Mouse (Mus musculus) splenic B cell, adult 2 months (primary cell): ENCODE measurements at regions not wholly inside any gene's neighbourhood (a gene's known extent, or its start where the extent isn't known, plus 50 kb on each side); places are given as distances from the start of the nearest gene placed in this dataset.

Experiments used
- DNase-seq: peaks from one replicate; pipeline ENCODE4 v3.0.0-alpha.2; 2011; ENCODE audit warnings: low read depth, low spot score
- H3K27me3 ChIP-seq: 2 replicates; pipeline ENCODE4 v1.6.1; 2012; ENCODE audit warnings: mild to moderate bottlenecking, low read length, moderate library complexity, mixed read lengths; ENCODE audit not compliant: control insufficient read depth, poor library complexity, insufficient read depth, severe bottlenecking
- H3K36me3 ChIP-seq: 2 replicates; pipeline ENCODE4 v1.6.1; 2012; ENCODE audit warnings: mild to moderate bottlenecking, low read length, moderate library complexity, mixed read lengths; ENCODE audit not compliant: control insufficient read depth, poor library complexity, insufficient read depth, severe bottlenecking

GRCm38 (mm10) chr14:31960201-31960854, 68.5 kb upstream of the Galnt15 start:
- no peak for DNase-seq
- Histone ChIP-seq H3K36me3 (no peaks in the 10 kb centered on the region), H3K27me3 (no peaks in the 10 kb centered on the region)

GRCm38 (mm10) chr14:31961442-31961841, 67.3 kb upstream of the Galnt15 start:
- DNase-seq: no peak

GRCm38 (mm10) chr14:31963131-31963911, 65.5 kb upstream of the Galnt15 start:
- H3K27me3 ChIP-seq: no peaks in the 10 kb centered on the region
- H3K36me3 ChIP-seq: no peaks in the 10 kb centered on the region
- no peak for DNase-seq

More at GRCm38 (mm10) chr14:31961442-31961841, 67.3 kb upstream of the Galnt15 start:
- no peaks in the 10 kb centered on the region for H3K27me3 ChIP-seq
- H3K36me3 ChIP-seq: no peaks in the 10 kb centered on the region

- DNase-seq: no peak
- Histone ChIP-seq H3K27me3 (no peaks in the 10 kb centered on the region), H3K36me3 (no peaks in the 10 kb centered on the region)
These were observed 64.7 kb upstream of the Galnt15 start for GRCm38 (mm10) chr14:31964076-31964475.

GRCm38 (mm10) chr14:31964831-31965230, 64.0 kb upstream of the Galnt15 start:
- DNase-seq: no peak
- Histone ChIP-seq H3K27me3 (no peaks in the 10 kb centered on the region), H3K36me3 (no peaks in the 10 kb centered on the region)

GRCm38 (mm10) chr14:31969531-31969930, 59.3 kb upstream of the Galnt15 start:
- Histone ChIP-seq H3K36me3 (no peaks in the 10 kb centered on the region), H3K27me3 (no peaks in the 10 kb centered on the region)
- DNase-seq: no peak

- Histone ChIP-seq H3K36me3 (no peaks in the 10 kb centered on the region), H3K27me3 (no peaks in the 10 kb centered on the region)
- DNase-seq: no peak
These were observed 58.5 kb upstream of the Galnt15 start for GRCm38 (mm10) chr14:31970245-31970830.

- no peaks in the 10 kb centered on the region for H3K27me3 ChIP-seq
- no peak for DNase-seq
- H3K36me3 ChIP-seq: no peaks in the 10 kb centered on the region
These were observed 57.9 kb upstream of the Galnt15 start for GRCm38 (mm10) chr14:31970851-31971250.

GRCm38 (mm10) chr14:31973702-31974101, 55.1 kb upstream of the Galnt15 start:
- no peak for DNase-seq

GRCm38 (mm10) chr14:31978196-31978595, 50.6 kb upstream of the Galnt15 start:
- Histone ChIP-seq H3K36me3 (no peaks in the 10 kb centered on the region), H3K27me3 (no peaks in the 10 kb centered on the region)
- no peak for DNase-seq

More at GRCm38 (mm10) chr14:31973702-31974101, 55.1 kb upstream of the Galnt15 start:
- Histone ChIP-seq H3K36me3 (no peaks in the 10 kb centered on the region), H3K27me3 (no peaks in the 10 kb centered on the region)

GRCm38 (mm10) chr14:31978690-31979089, 50.1 kb upstream of the Galnt15 start:
- Histone ChIP-seq H3K27me3 (no peaks in the 10 kb centered on the region), H3K36me3 (no peaks in the 10 kb centered on the region)
- no peak for DNase-seq
